Mouse (Mus musculus): ENCODE results near the gene Serpinb9b. TPM values are rescaled to one million over a fixed set of nuclear protein-coding genes. Genes with fewer than 3 reads are reported as not detected.

Gene Serpinb9b
- not detected in 2 replicates for polyA plus RNA-seq (2012; rRNA removed; ENCODE audit: low replicate concordance)

GRCm38 (mm10) chr13:33027244-33027643 lies at the start of gene Serpinb9b:
TSS of gene Serpinb9b (plus strand) at chr13:33027416.

GRCm38 (mm10) chr13:33002950-33003349 lies 24.3 kb upstream of the Serpinb9b start, which contains the start of gene Serpinb9:
TSS of gene Serpinb9 (plus strand) at chr13:33003250.

GRCm38 (mm10) chr13:33078056-33078705 lies 51.0 kb downstream of the Serpinb9b start, which contains the start of gene Serpinb1b:
TSS of gene Serpinb1b (plus strand) at chr13:33078575.

Other genes starting within 250 kb of the Serpinb9b start
- gene Mylk4, start 243.5 kb upstream of the Serpinb9b start, polyA plus RNA-seq (2012; rRNA removed; ENCODE audit: low replicate concordance): not detected in 2 replicates
- gene Wrnip1, start 225.4 kb upstream of the Serpinb9b start, polyA plus RNA-seq (2012; rRNA removed; ENCODE audit: low replicate concordance): 20.2 and 35.0 TPM in 2 replicates
- gene D930007J09Rik, start 224.6 kb upstream of the Serpinb9b start, polyA plus RNA-seq (2012; rRNA removed; ENCODE audit: low replicate concordance): not detected in 2 replicates
- 63.4 and 69.9 TPM in 2 replicates for gene Serpinb1a, start 176.2 kb upstream of the Serpinb9b start, polyA plus RNA-seq (2012; rRNA removed; ENCODE audit: low replicate concordance)
- gene Serpinb1c, start 129.2 kb upstream of the Serpinb9b start, polyA plus RNA-seq (2012; rRNA removed; ENCODE audit: low replicate concordance): not detected in 2 replicates
- gene Serpinb6b, start 62.2 kb upstream of the Serpinb9b start, polyA plus RNA-seq (2012; rRNA removed; ENCODE audit: low replicate concordance): 0.36 and 0.44 TPM in 2 replicates
- 0.32 and 0.55 TPM in 2 replicates for gene Serpinb9, start 24.2 kb upstream of the Serpinb9b start, polyA plus RNA-seq (2012; rRNA removed; ENCODE audit: low replicate concordance)
- not detected in 2 replicates for gene Serpinb1b, start 51.2 kb downstream of the Serpinb9b start, polyA plus RNA-seq (2012; rRNA removed; ENCODE audit: low replicate concordance)
- gene Serpinb9c, start 132.3 kb downstream of the Serpinb9b start, polyA plus RNA-seq (2012; rRNA removed; ENCODE audit: low replicate concordance): not detected in 2 replicates
- not detected in 2 replicates for gene Serpinb9d, start 165.5 kb downstream of the Serpinb9b start, polyA plus RNA-seq (2012; rRNA removed; ENCODE audit: low replicate concordance)
- not detected in 2 replicates for gene Serpinb9e, start 222.2 kb downstream of the Serpinb9b start, polyA plus RNA-seq (2012; rRNA removed; ENCODE audit: low replicate concordance)

Data from duodenum, adult 2 months (tissue).